ENCODE assay signal across 9 mouse cellular contexts in the genomic region with DNA sequence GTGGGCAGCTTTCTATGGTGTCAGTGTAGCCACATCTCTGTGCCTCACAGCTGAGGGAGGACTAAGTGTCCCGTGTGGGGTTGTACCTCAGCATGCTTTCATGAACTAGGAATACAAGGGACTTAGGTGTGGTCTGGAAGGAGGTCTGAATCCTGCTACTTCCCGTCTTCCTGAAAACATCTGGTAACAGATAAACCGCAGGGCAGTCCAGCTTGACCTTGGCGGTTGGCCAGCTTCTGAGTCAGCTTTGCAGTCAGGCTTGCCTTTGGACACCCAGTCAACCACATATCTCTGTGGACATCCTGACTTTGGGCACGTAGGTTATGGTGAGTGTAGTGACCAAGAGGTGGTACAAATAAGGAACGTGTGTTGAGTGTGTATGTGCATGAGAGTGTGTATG. TPM values are rescaled to one million over a fixed set of nuclear protein-coding genes. Genes with fewer than 3 reads are reported as not detected.
DNase-seq lines count a peak whose midpoint lies in the region; ATAC-seq and TF ChIP-seq lines count a peak whose summit lies in the region.
"Had no signal": no experiment of that assay in that cellular context is flagged by ENCODE, and none has a peak within 500 bp of the region (broad histone marks: within the 10 kb centered on the region; RNA-seq: fewer than 3 reads in every experiment).

No protein-coding gene starts in this region.

- peak; percentile 44; the same call in 1 of the 2 replicates for ATAC-seq in intestine, postnatal 0 days
- no peak for ATAC-seq in forebrain, embryonic 11.5 days (replicated peaks; ENCODE audit: low FRiP score)

- no peaks in the 10 kb centered on the region for H3K9me3 ChIP-seq in intestine, postnatal 0 days (ENCODE audit: control insufficient read depth)
- no peaks in the 10 kb centered on the region for H3K9me3 ChIP-seq in forebrain, embryonic 11.5 days (ENCODE audit: control insufficient read depth, low read length)
- no peaks in the 10 kb centered on the region for H3K9me3 ChIP-seq in forebrain, embryonic 10.5 days
- H3K9me3 ChIP-seq: limb, embryonic 13.5 days had no signal

- DNase-seq in cerebellum, postnatal 10 days = peak; percentile 24 to 39
- DNase-seq in cerebellum, adult 2 months = no peak
- peak; percentile 27 to 46 for DNase-seq in gastrocnemius, adult 8-10 months (ENCODE audit: low spot score in 2 of 2)
- no peak for DNase-seq in forebrain, embryonic 11.5 days (ENCODE audit: low spot score)
- DNase-seq in forebrain, embryonic 10.5 days (ENCODE audit: extremely low spot score, low spot score) = no peak
- no peak for DNase-seq in left cerebral cortex, adult 11 months (ENCODE audit: low spot score)

- no peak overlapping the region for H3K4me3 ChIP-seq in cerebellum, adult 2 months (replicated peaks; ENCODE audit: insufficient read depth, low read depth, low read length)
- no peak overlapping the region for H3K4me3 ChIP-seq in intestine, postnatal 0 days (ENCODE audit: low read depth, low read length)
- H3K4me3 ChIP-seq in macrophage (ENCODE audit: inconsistent target) = no peak overlapping the region
- H3K4me3 ChIP-seq in forebrain, embryonic 11.5 days (ENCODE audit: low read depth, low read length) = no peak overlapping the region
- H3K4me3 ChIP-seq in forebrain, embryonic 10.5 days = no peak overlapping the region
- H3K4me3 ChIP-seq: limb, embryonic 13.5 days had no signal

- H3K9ac ChIP-seq in intestine, postnatal 0 days (ENCODE audit: low read depth, low read length) = no peak overlapping the region
- no peak overlapping the region for H3K9ac ChIP-seq in forebrain, embryonic 11.5 days (ENCODE audit: low read length)
- H3K9ac ChIP-seq: limb, embryonic 13.5 days had no signal

- no peaks in the 10 kb centered on the region for H3K79me2 ChIP-seq in macrophage (ENCODE audit: inconsistent target)

- no peak for TF ChIP-seq CTCF in cerebellum, adult 2 months (IDR thresholded peaks at IDR 0.05; ENCODE audit: borderline replicate concordance, insufficient read depth, low read depth, low read length)
- TF ChIP-seq CTCF in intestine, postnatal 0 days (IDR thresholded peaks at IDR 0.05; ENCODE audit: low read depth) = no peak

- WGBS in cerebellum, adult 2 months = 73% methylated on average over 6 of the region's 6 CpGs
- WGBS in intestine, postnatal 0 days = 53% methylated on average over 6 of the region's 6 CpGs
- 28% methylated on average over 6 of the region's 6 CpGs for WGBS in macrophage (ENCODE audit: missing documents)
- 91% methylated on average over 6 of the region's 6 CpGs for WGBS in forebrain, embryonic 11.5 days
- WGBS in forebrain, embryonic 10.5 days = 87% methylated on average over 6 of the region's 6 CpGs

- no peaks in the 10 kb centered on the region for H3K36me3 ChIP-seq in intestine, postnatal 0 days (ENCODE audit: control insufficient read depth, insufficient read depth)
- H3K36me3 ChIP-seq in macrophage (ENCODE audit: inconsistent target) = no peaks in the 10 kb centered on the region
- no peaks in the 10 kb centered on the region for H3K36me3 ChIP-seq in forebrain, embryonic 11.5 days (ENCODE audit: control insufficient read depth, insufficient read depth, low read length)
- no peaks in the 10 kb centered on the region for H3K36me3 ChIP-seq in forebrain, embryonic 10.5 days (replicated peaks)
- H3K36me3 ChIP-seq: limb, embryonic 13.5 days had no signal

- no peak overlapping the region for H3K4me2 ChIP-seq in intestine, postnatal 0 days (replicated peaks; ENCODE audit: low read depth)
- no peak overlapping the region for H3K4me2 ChIP-seq in forebrain, embryonic 11.5 days (ENCODE audit: low read depth, low read length, severe bottlenecking)
- H3K4me2 ChIP-seq: limb, embryonic 13.5 days had no signal

- no peaks in the 10 kb centered on the region for H3K4me1 ChIP-seq in cerebellum, adult 2 months (ENCODE audit: control insufficient read depth, insufficient read depth, low read length)
- H3K4me1 ChIP-seq in intestine, postnatal 0 days (replicated peaks; ENCODE audit: control insufficient read depth, insufficient read depth, low read length) = no peaks in the 10 kb centered on the region; the same call in 1 of the 2 replicates
- H3K4me1 ChIP-seq in forebrain, embryonic 11.5 days (replicated peaks; ENCODE audit: control insufficient read depth, insufficient read depth, low read length) = no peaks in the 10 kb centered on the region
- H3K4me1 ChIP-seq in forebrain, embryonic 10.5 days = peaks cover 10% of the 10 kb centered on the region
- H3K4me1 ChIP-seq: limb, embryonic 13.5 days had no signal

- no peaks in the 10 kb centered on the region for H3K27me3 ChIP-seq in cerebellum, adult 2 months (ENCODE audit: control insufficient read depth, insufficient read depth, low read length)
- no peaks in the 10 kb centered on the region for H3K27me3 ChIP-seq in intestine, postnatal 0 days (replicated peaks; ENCODE audit: control insufficient read depth, insufficient read depth, low read length)
- H3K27me3 ChIP-seq in forebrain, embryonic 11.5 days (ENCODE audit: control insufficient read depth, insufficient read depth, low read length) = no peaks in the 10 kb centered on the region
- H3K27me3 ChIP-seq in forebrain, embryonic 10.5 days (ENCODE audit: poor library complexity, severe bottlenecking) = no peaks in the 10 kb centered on the region
- H3K27me3 ChIP-seq: limb, embryonic 13.5 days had no signal

- TF ChIP-seq POLR2A in cerebellum, adult 2 months (IDR thresholded peaks at IDR 0.05; ENCODE audit: borderline replicate concordance, insufficient read depth, low read length) = no peak

- no peak overlapping the region for H3K27ac ChIP-seq in cerebellum, adult 2 months (ENCODE audit: insufficient read depth, low read length)
- no peak overlapping the region for H3K27ac ChIP-seq in intestine, postnatal 0 days (ENCODE audit: low read depth, low read length)
- H3K27ac ChIP-seq in macrophage = peak overlapping the region; percentile 24; the same call in 1 of the 2 replicates
- H3K27ac ChIP-seq in forebrain, embryonic 11.5 days (ENCODE audit: low read depth, low read length) = no peak overlapping the region
- no peak overlapping the region for H3K27ac ChIP-seq in forebrain, embryonic 10.5 days
- H3K27ac ChIP-seq: limb, embryonic 13.5 days had no signal

RNA-seq across cellular contexts. Expression of gene Stk24, which starts 57.2 kb away (rescaled TPM):
- 31.1 and 37.2 TPM in 2 replicates for polyA plus RNA-seq in cerebellum, adult 2 months (2012; rRNA removed)
- total RNA-seq in gastrocnemius, adult 8-10 months (2022) = 10 to 100 TPM; 25.2 to 34.5 (median 31.9) TPM
- polyA plus RNA-seq in intestine, postnatal 0 days (2015; fragmentation: Nextera tagmentation; extraction: Ambion mirVana) = 39.2 and 40.7 TPM in 2 replicates
- 100 to 1,000 TPM in 1 of 26 experiments, 10 to 100 TPM in 25; 41.8 to 107 (median 67.7) TPM for total RNA-seq in macrophage (2018; cell fraction: chromatin; rRNA removed)
- total RNA-seq in macrophage (2018; cell fraction: cytosol; rRNA removed) = 10 to 100 TPM; 48.2 to 77.8 (median 57.2) TPM
- 10 to 100 TPM; 35.1 to 89.9 (median 60.8) TPM for total RNA-seq in macrophage (2018; cell fraction: nucleus; rRNA removed)
- polyA plus RNA-seq in macrophage (2018) = 56.6 to 88.8 TPM (median 62.9 TPM) in 3 replicates
- 50.0 and 51.1 TPM in 2 replicates for polyA plus RNA-seq in forebrain, embryonic 11.5 days (2014; fragmentation: Nextera tagmentation; extraction: Ambion mirVana)
- 38.4 and 43.4 TPM in 2 replicates for polyA plus RNA-seq in forebrain, embryonic 10.5 days (2016; fragmentation: Nextera tagmentation; extraction: Ambion mirVana)

Comparison
In these comparisons a context has a peak if more than half of its experiments do, and no peak if none do; other contexts are left out.
1. DNase-seq: peak in cerebellum, postnatal 10 days (2 of 2) and gastrocnemius, adult 8-10 months (2 of 2); none in cerebellum, adult 2 months (0 of 2), forebrain, embryonic 11.5 days (single experiment), forebrain, embryonic 10.5 days (single experiment) and left cerebral cortex, adult 11 months (single experiment).